Mouse (Mus musculus): ENCODE results near the gene Sh3bgrl3.

DNA sequence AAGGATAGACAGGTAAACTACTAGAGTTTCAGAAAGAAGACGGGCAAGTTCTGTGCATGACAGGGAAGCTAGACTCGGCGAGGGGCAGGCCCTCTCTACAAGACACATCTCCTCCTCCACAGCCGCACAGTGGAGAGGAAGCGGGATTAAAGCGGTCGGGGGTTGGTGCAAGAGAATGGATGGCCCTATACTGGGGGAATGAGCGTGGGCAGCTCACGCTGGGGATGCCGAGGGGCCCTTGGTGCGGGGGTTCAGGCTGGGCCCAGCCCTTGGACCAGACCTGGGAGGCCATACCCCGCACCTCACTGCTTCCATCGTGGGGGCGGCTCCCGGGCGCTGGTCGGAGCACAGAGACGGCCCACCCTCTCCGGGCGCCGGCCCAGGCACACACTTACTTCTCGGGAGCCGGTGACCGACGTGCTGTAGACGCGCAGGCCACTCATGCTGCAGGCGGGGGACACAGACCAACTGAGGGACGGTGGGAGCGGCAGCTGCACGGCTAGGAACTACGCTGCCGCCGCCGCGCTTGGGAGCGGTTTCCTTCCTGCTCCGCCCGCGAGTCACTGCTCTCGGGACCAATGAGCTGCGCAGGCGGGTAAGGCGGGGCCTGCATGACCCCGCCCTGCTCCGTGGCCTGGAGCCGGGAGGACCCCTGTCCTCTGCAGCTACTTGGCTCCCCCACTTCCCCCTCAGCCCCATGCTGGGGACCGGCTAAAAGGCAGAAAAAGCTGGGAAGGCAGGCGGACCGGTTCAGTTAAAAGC, at the start of gene Sh3bgrl3:
- TF ChIP-seq CTCF (IDR thresholded peaks at IDR 0.05; ENCODE audit: insufficient read depth, low read length) (no peak), POLR2A (IDR thresholded peaks at IDR 0.05; ENCODE audit: borderline replicate concordance, extremely low read depth, low read depth, low read length) (peak; percentile 94)
